Mouse (Mus musculus) ES-Bruce4 (cell line): ENCODE measurements around the gene Rpl10a. TPM values are rescaled to one million over a fixed set of nuclear protein-coding genes. Genes with fewer than 3 reads are reported as not detected.
A peak's percentile ranks its signal among the peaks of the same experiment; 100 is the strongest.

Experiments used
- H3K27ac ChIP-seq: 2 replicates; pipeline ENCODE4 v1.5.1; 2012; ENCODE audit warnings: low read length, inconsistent platforms; ENCODE audit not compliant: insufficient read depth
- H3K27me3 ChIP-seq: 2 replicates; pipeline ENCODE4 v1.6.1; 2012; ENCODE audit warnings: mild to moderate bottlenecking, low read length, inconsistent platforms; ENCODE audit not compliant: control insufficient read depth, poor library complexity, insufficient read depth, severe bottlenecking
- H3K36me3 ChIP-seq: 2 replicates; pipeline ENCODE4 v1.6.1; 2012; ENCODE audit warnings: inconsistent platforms, mild to moderate bottlenecking, low read length, moderate library complexity; ENCODE audit not compliant: control insufficient read depth, poor library complexity, insufficient read depth, severe bottlenecking
- H3K4me1 ChIP-seq: one replicate; pipeline ENCODE4 v1.8.1; 2011; ENCODE audit warnings: low read length; ENCODE audit not compliant: control insufficient read depth, insufficient read depth
- H3K4me3 ChIP-seq: 2 replicates; pipeline ENCODE4 v1.5.1; 2011; ENCODE audit warnings: low read depth, mild to moderate bottlenecking, low read length
- H3K9ac ChIP-seq: 2 replicates; pipeline ENCODE4 v1.6.1; 2012; ENCODE audit warnings: low read depth, mild to moderate bottlenecking, inconsistent platforms; ENCODE audit not compliant: poor library complexity, severe bottlenecking
- H3K9me3 ChIP-seq: replicated peaks from 2 replicates; pipeline ENCODE4 v1.6.1; 2012; ENCODE audit warnings: mild to moderate bottlenecking, low read length, inconsistent platforms; ENCODE audit not compliant: control insufficient read depth, poor library complexity, insufficient read depth, severe bottlenecking
- CTCF ChIP-seq: IDR thresholded peaks from one replicate; pipeline ENCODE4 v1.8.1; 2011; ENCODE audit warnings: low read depth, low read length
- EP300 ChIP-seq: IDR thresholded peaks from 2 replicates; pipeline ENCODE4 v1.6.1; 2011; ENCODE audit warnings: low read depth, low read length; ENCODE audit not compliant: insufficient read depth
- POLR2A ChIP-seq: IDR thresholded peaks from one replicate; pipeline ENCODE4 v1.8.1; 2011; ENCODE audit warnings: low read length; ENCODE audit not compliant: insufficient read depth
- polyA plus RNA-seq: library from polyadenylated mRNA; stranded (reverse); fragments of >200 nt; gene quantifications from 2 replicates; pipeline ENCODE4 v1.2.4, GENCODE M21; 2011; ENCODE audit warnings: low read depth; ENCODE audit not compliant: missing spikeins, insufficient read depth, insufficient read length

Gene Rpl10a
- polyA plus RNA-seq: 1,875 and 2,151 TPM in 2 replicates

DNA sequence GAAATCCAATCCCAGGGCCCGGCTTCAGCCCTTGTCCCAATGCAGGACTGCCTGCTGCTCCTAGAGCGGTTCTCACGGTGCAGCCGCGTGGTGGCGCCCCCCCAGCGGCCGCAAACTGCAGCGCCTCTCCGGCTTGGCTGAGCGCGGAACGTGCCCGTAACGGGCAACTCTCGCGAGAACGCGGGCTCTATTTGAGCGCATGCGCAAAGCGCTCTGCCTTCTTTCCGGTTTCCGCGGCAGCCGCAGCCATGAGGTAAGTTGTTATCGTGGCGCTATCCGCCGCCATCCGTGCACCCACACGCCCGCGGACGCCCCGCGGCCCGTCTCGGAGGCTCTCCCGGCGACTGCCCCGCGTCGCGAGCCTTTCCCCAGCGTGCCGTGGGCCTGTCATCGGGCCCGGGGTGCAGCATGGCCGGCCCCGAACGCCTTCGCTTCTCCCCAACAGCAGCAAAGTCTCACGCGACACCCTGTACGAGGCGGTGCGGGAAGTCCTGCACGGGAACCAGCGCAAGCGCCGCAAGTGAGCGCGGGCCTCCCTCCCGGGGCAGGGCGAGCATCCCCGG lies at the start of gene Rpl10a:
Gene Rpl10a (plus strand): TSS at position 106 of the 563 bp plus-strand sequence.
- Histone ChIP-seq H3K9me3 (no peaks in the 10 kb centered on the region), H3K9ac (peak within 1 kb of the TSS; percentile 95), H3K27me3 (no peaks in the 10 kb centered on the region), H3K4me3 (peak within 1 kb of the TSS; percentile 85), H3K36me3 (peaks cover 30% of the 10 kb centered on the region), H3K27ac (peak within 1 kb of the TSS; percentile 56), H3K4me1 (peaks cover 14% of the 10 kb centered on the region)
- peak; percentile 65 for TF ChIP-seq CTCF
- no peak for TF ChIP-seq EP300
- TF ChIP-seq POLR2A: peak; percentile 88

DNA sequence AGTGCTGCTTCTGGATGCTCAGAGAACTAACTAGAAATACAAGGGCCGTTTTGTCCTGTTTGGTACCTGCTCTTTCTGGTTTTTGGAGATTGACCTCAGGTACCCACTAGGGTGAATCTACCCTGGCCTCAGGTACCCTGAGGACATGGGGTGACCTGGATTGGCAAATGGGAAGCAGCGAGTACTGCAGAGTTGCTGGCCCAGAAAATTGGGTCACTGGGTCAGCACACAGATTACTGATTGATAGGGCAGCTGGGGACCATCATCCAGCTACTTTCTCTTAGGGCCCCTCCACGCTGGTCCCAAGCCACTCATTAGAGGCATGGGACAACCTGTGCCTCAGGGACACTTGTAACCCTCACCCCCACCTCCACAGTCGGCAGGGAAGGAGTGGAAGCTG lies 49.0 kb upstream of the Rpl10a start:
- TF ChIP-seq CTCF (no peak), EP300 (no peak), POLR2A (no peak)
- H3K9ac ChIP-seq: no peak overlapping the region
- no peaks in the 10 kb centered on the region for H3K9me3 ChIP-seq
- no peak overlapping the region for H3K4me3 ChIP-seq
- H3K27me3 ChIP-seq: no peaks in the 10 kb centered on the region
- no peak overlapping the region for H3K27ac ChIP-seq
- H3K4me1 ChIP-seq: peaks cover 3% of the 10 kb centered on the region
- no peaks in the 10 kb centered on the region for H3K36me3 ChIP-seq

DNA sequence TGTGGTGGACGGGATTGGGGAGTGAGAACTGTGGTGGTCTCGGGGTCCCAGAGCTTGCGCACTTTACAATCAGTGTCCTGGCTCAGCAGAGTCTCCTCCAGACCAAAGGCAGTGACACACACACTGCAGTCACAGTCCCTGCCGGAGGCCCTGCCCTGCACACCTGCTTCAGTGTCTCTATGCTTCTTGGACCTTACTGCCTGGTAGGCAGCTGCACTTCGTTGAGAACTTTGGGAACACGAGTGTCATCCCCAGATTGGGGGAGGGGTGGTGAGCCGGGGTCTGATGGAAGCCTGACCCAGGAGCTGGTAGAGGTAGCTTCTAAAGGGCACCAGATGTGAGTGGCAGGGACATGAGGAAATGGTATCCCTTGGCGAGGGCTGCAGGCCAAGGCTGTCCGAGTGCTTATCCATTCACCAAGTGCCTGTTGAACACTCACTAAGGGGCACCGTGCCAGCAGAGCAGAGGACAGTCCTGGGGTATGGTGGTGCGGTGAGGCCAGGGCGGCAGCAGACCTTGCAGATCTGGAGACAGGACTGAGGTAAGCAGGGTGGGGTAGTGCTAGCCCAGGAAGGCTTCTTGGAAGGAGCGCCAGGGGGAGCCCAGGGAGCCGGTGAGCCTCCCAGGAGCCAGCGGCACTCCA lies 48.4 kb upstream of the Rpl10a start:
- H3K4me1 ChIP-seq: peaks cover 3% of the 10 kb centered on the region
- no peak overlapping the region for H3K4me3 ChIP-seq
- H3K27ac ChIP-seq: no peak overlapping the region
- H3K9ac ChIP-seq: no peak overlapping the region
- TF ChIP-seq EP300: no peak
- TF ChIP-seq CTCF: no peak
- TF ChIP-seq POLR2A: no peak
- no peaks in the 10 kb centered on the region for H3K36me3 ChIP-seq
- H3K27me3 ChIP-seq: no peaks in the 10 kb centered on the region
- no peaks in the 10 kb centered on the region for H3K9me3 ChIP-seq

DNA sequence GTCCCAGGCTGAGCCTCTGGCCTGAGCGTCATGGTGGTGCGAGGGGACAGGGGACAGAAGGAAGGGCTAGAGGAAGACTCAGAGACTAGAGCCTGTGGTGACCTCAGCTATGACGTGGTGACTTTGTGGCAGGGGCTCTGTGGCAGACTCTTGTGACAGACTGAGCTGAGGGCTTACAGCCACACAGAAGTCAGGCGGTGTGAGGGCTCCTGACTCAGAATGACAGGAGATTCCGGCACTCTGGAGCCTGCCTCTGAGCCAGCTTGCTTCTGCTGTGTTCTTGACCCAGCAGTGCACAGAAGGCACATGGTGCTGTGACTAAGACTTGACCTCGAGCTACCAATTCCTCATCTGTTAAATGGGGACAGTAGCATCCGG lies 47.9 kb upstream of the Rpl10a start:
- TF ChIP-seq CTCF (no peak), POLR2A (no peak), EP300 (no peak)
- Histone ChIP-seq H3K36me3 (no peaks in the 10 kb centered on the region), H3K9ac (no peak overlapping the region), H3K27me3 (no peaks in the 10 kb centered on the region), H3K4me3 (no peak overlapping the region), H3K9me3 (no peaks in the 10 kb centered on the region), H3K27ac (no peak overlapping the region), H3K4me1 (peaks cover 3% of the 10 kb centered on the region)

DNA sequence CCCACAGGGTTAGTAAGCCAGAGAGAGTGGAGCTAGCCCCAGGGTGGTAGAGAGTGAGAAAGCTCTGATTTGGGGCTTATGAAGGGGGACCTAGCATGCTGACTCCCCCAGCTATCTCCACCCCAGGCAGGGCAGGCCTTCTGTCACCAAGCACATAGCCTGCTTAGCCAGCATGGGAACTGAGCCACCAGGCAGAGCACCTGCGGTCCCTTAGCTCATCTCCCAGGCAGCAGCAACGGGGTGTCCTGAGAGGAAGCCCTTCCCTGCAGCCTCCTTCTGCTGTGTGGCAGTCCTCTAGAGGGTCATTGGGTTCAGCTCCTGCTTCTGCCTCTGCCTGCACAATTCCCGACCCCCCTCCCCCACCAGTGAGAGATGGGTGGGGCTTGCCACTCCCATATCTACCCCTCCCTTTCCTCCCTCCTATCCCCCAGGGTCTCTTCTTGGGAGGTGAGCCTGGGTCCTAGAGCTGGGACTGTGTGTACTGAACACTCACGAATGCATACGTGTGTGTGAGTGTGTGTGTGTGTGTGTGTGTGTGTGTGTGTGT lies 47.4 kb upstream of the Rpl10a start:
- Histone ChIP-seq H3K4me3 (no peak overlapping the region), H3K27ac (no peak overlapping the region), H3K9ac (no peak overlapping the region), H3K36me3 (no peaks in the 10 kb centered on the region), H3K9me3 (no peaks in the 10 kb centered on the region), H3K27me3 (no peaks in the 10 kb centered on the region), H3K4me1 (peaks cover 3% of the 10 kb centered on the region)
- TF ChIP-seq POLR2A: no peak
- TF ChIP-seq EP300: peak; percentile 75

DNA sequence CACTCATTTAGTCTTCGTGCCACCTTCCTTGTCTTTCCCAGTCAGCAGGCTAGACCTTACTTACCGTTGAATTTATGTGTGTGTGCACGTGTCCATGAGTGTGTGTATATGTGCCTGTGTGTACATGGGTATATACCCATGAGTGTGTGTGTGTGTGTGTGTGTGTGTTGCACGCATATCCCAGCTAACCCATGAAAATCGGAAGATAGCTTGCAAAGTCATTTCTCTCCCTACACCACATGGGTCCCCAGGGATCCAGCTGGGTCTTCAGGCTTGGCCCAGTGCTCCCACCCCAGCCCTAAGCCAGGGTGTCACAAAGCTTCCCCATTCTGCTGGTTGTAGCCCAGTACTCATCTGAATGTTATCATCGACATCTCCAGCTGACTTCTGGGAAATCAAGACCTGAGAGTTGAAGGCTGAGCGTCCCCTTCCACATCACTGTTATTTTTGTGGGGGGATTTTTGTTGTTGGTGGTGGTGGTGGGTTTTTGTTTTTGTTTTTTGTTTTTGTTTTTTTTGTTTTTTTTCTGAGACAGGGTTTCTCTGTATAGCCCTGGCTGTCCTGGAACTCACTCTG lies 46.3 kb upstream of the Rpl10a start:
- Histone ChIP-seq H3K36me3 (no peaks in the 10 kb centered on the region), H3K27me3 (no peaks in the 10 kb centered on the region), H3K4me3 (no peak overlapping the region), H3K9me3 (no peaks in the 10 kb centered on the region), H3K4me1 (peaks cover 3% of the 10 kb centered on the region), H3K27ac (no peak overlapping the region), H3K9ac (no peak overlapping the region)
- TF ChIP-seq EP300 (no peak), CTCF (no peak), POLR2A (no peak)
